Mouse (Mus musculus) heart, embryonic 13.5 days (tissue): Measurements from ENCODE around the gene Ccdc183. TPM values are rescaled to one million over a fixed set of nuclear protein-coding genes. Genes with fewer than 3 reads are reported as not detected.

ENCODE experiments used
- ATAC-seq: fragments of 200-750 bp; cut with Nextera tagmentation; 2 replicates; pipeline ENCODE4 v1.8.0; 2017; ENCODE audit warnings: moderate TSS enrichment; ENCODE audit not compliant: insufficient number of reproducible peaks, low FRiP score, low TSS enrichment; ENCODE audit errors: extremely low read depth
- H3K27ac ChIP-seq: fragments of 300-500 bp; sonication (generic); replicated peaks from 2 replicates; pipeline ENCODE4 v1.5.1; 2015; ENCODE audit warnings: moderate library complexity, mild to moderate bottlenecking, inconsistent platforms
- H3K27me3 ChIP-seq: fragments of 300-500 bp; sonication (generic); replicated peaks from 2 replicates; pipeline ENCODE4 v1.6.1; 2015; ENCODE audit warnings: mild to moderate bottlenecking, inconsistent platforms
- H3K36me3 ChIP-seq: fragments of 300-500 bp; sonication (generic); 2 replicates; pipeline ENCODE4 v1.6.1; 2015; ENCODE audit warnings: mild to moderate bottlenecking, inconsistent platforms
- H3K4me1 ChIP-seq: fragments of 300-500 bp; sonication (generic); 2 replicates; pipeline ENCODE4 v1.6.1; 2015; ENCODE audit warnings: inconsistent platforms
- H3K4me2 ChIP-seq: fragments of 300-500 bp; sonication (generic); 2 replicates; pipeline ENCODE4 v1.6.1; 2015; ENCODE audit warnings: inconsistent platforms, mild to moderate bottlenecking, moderate library complexity
- H3K4me3 ChIP-seq: fragments of 300-500 bp; sonication (generic); 2 replicates; pipeline ENCODE4 v1.5.1; 2015; ENCODE audit warnings: moderate library complexity, mild to moderate bottlenecking, inconsistent platforms
- H3K9ac ChIP-seq: fragments of 300-500 bp; sonication (generic); 2 replicates; pipeline ENCODE4 v1.6.1; 2015; ENCODE audit warnings: inconsistent platforms, mild to moderate bottlenecking, moderate library complexity
- H3K9me3 ChIP-seq: fragments of 300-500 bp; sonication (generic); 2 replicates; pipeline ENCODE4 v1.6.1; 2016; ENCODE audit warnings: inconsistent platforms
- WGBS: fragments of 180-500 bp; shearing (Covaris S2); methylation state at CpG from one replicate; pipeline ENCODE4 v1.1.7; 2015; ENCODE audit warnings: mixed read lengths; 5-methylcytosine and 5-hydroxymethylcytosine counted together
- polyA plus RNA-seq: library from polyadenylated mRNA; unstranded; fragments of >200 nt; fragmentation: Nextera tagmentation; extraction: Ambion mirVana; gene quantifications from 2 replicates; pipeline ENCODE4 v1.2.1, GENCODE M21; 2015

The Ccdc183 gene
- polyA plus RNA-seq, 1 experiment from 2014 or later, result 0.11 TPM

DNA sequence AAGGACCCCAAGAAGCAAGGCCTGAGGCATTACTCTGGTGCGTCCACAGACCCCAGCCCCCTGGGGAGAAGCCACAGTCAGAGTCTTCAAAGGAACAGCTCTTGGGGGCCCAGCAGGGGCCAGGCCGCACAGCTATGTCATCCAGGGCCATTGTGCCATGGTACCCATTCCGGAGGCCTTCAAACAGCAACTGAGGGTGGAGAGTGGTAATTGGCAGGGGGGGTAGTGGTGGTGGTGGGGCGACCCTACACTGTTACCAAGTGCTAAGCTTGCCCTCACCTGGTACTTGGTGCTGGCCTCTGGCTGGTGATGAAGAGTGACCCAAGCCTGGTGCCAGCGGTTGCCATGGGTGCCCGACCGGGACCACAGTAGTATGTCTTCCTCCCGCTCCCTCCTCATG is 51.7 kb downstream of the Ccdc183 start:
- 84% methylated on average over 8 of the region's 8 CpGs for WGBS
- Histone ChIP-seq H3K36me3 (peaks cover 88% of the 10 kb centered on the region), H3K27me3 (no peaks in the 10 kb centered on the region)

DNA sequence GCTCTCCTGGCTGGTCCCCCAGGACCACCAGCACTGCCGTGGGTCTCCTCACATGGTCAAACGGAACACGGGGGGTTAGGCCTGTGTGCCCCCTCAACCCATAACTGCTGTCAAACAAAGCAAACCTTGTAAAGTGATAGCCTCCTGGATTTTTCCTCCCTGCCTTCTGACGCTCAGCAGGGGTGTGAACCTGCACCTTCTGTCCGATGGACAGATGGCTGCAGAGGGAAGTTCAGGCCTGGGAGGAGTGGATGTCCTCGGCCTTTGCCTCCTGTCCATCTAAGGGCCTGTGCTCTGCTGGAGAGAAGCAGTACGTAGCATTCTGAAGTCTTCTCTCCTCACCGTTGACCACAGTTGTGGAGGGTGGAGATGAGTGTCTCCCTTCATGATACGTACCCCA is 55.5 kb downstream of the Ccdc183 start:
- Histone ChIP-seq H3K9me3 (no peaks in the 10 kb centered on the region), H3K4me3 (no peak overlapping the region), H3K9ac (no peak overlapping the region), H3K27ac (no peak overlapping the region), H3K4me1 (peaks cover 16% of the 10 kb centered on the region), H3K36me3 (peaks cover 65% of the 10 kb centered on the region), H3K4me2 (no peak overlapping the region), H3K27me3 (no peaks in the 10 kb centered on the region)
- WGBS, result 71% methylated on average over 9 of the region's 9 CpGs
- ATAC-seq, result no peak

More for the DNA sequence above, 51.7 kb downstream of the Ccdc183 start:
- Histone ChIP-seq H3K9ac (no peak overlapping the region), H3K9me3 (no peaks in the 10 kb centered on the region), H3K27ac (no peak overlapping the region), H3K4me3 (no peak overlapping the region), H3K4me1 (no peaks in the 10 kb centered on the region), H3K4me2 (no peak overlapping the region)
- ATAC-seq, result no peak

GRCm38 (mm10) chr2:25560551-25560950 is 56.9 kb downstream of the Ccdc183 start:
- Histone ChIP-seq H3K36me3 (peaks cover 57% of the 10 kb centered on the region), H3K27ac (no peak overlapping the region), H3K4me1 (peaks cover 25% of the 10 kb centered on the region), H3K4me2 (no peak overlapping the region), H3K27me3 (no peaks in the 10 kb centered on the region), H3K9ac (no peak overlapping the region), H3K4me3 (no peak overlapping the region), H3K9me3 (no peaks in the 10 kb centered on the region)
- no peak for ATAC-seq
- WGBS, result 81% methylated on average over 8 of the region's 8 CpGs

GRCm38 (mm10) chr2:25558774-25559173 is 58.7 kb downstream of the Ccdc183 start:
- peak overlapping the region; percentile 99 for H3K9ac ChIP-seq
- H3K27me3 ChIP-seq, result no peaks in the 10 kb centered on the region
- no peak overlapping the region for H3K27ac ChIP-seq
- ATAC-seq, result no peak
- peak overlapping the region; percentile 86 for H3K4me2 ChIP-seq
- H3K9me3 ChIP-seq, result no peaks in the 10 kb centered on the region
- peak overlapping the region; percentile 99 for H3K4me3 ChIP-seq
- H3K36me3 ChIP-seq, result peaks cover 39% of the 10 kb centered on the region
- WGBS, result 77% methylated on average over 6 of the region's 6 CpGs
- peaks cover 25% of the 10 kb centered on the region for H3K4me1 ChIP-seq

Other genes with a start within 250 kb of the Ccdc183 start
- gene Sapcd2, start 245.4 kb downstream of the Ccdc183 start, polyA plus RNA-seq, result 16.5 and 18.1 TPM in 2 replicates
- 0.51 and 0.68 TPM in 2 replicates for gene Entpd2, start 221.8 kb downstream of the Ccdc183 start, polyA plus RNA-seq
- gene Npdc1, start 218.3 kb downstream of the Ccdc183 start, polyA plus RNA-seq, result 26.6 and 29.0 TPM in 2 replicates
- gene Fut7, start 194.4 kb downstream of the Ccdc183 start, polyA plus RNA-seq, result 0.07 TPM in 1 of 2 replicates, not detected in the other
- 2.7 and 3.2 TPM in 2 replicates for gene Abca2, start 189.0 kb downstream of the Ccdc183 start, polyA plus RNA-seq
- 1.8 and 2.5 TPM in 2 replicates for gene Clic3, start 160.8 kb downstream of the Ccdc183 start, polyA plus RNA-seq
- 25.6 and 25.7 TPM in 2 replicates for gene Paxx, start 156.6 kb downstream of the Ccdc183 start, polyA plus RNA-seq
- 19.8 and 20.7 TPM in 2 replicates for gene Ptgds, start 147.6 kb downstream of the Ccdc183 start, polyA plus RNA-seq
- not detected in 2 replicates for gene Lcn12, start 123.8 kb downstream of the Ccdc183 start, polyA plus RNA-seq
- 73.8 and 83.9 TPM in 2 replicates for gene Fbxw5, start 116.9 kb downstream of the Ccdc183 start, polyA plus RNA-seq
- gene C8g, start 116.0 kb downstream of the Ccdc183 start, polyA plus RNA-seq, result 3.1 and 3.5 TPM in 2 replicates
- 21.0 and 22.9 TPM in 2 replicates for gene Traf2, start 70.7 kb downstream of the Ccdc183 start, polyA plus RNA-seq
- gene Edf1, start 59.8 kb downstream of the Ccdc183 start, polyA plus RNA-seq, result 277 and 302 TPM in 2 replicates
- gene Mamdc4, start 42.8 kb downstream of the Ccdc183 start, polyA plus RNA-seq, result 4.6 and 7.3 TPM in 2 replicates
- gene Phpt1, start 42.5 kb downstream of the Ccdc183 start, polyA plus RNA-seq, result 177 and 199 TPM in 2 replicates
- gene Ajm1, start 35.9 kb downstream of the Ccdc183 start, polyA plus RNA-seq, result 0.14 and 0.27 TPM in 2 replicates
- gene Rabl6, start 9.2 kb downstream of the Ccdc183 start, polyA plus RNA-seq, result 42.9 and 47.6 TPM in 2 replicates
- gene Tmem141, start 4.3 kb upstream of the Ccdc183 start, polyA plus RNA-seq, result 20.3 and 20.4 TPM in 2 replicates
- gene Fcna, start 10.4 kb upstream of the Ccdc183 start, polyA plus RNA-seq, result 2.3 and 2.6 TPM in 2 replicates
- not detected in 2 replicates for gene Lcn8, start 35.4 kb upstream of the Ccdc183 start, polyA plus RNA-seq
- not detected in 2 replicates for gene Lcn5, start 40.3 kb upstream of the Ccdc183 start, polyA plus RNA-seq
- not detected in 2 replicates for gene Lcn6, start 59.1 kb upstream of the Ccdc183 start, polyA plus RNA-seq
- gene Lcn10, start 65.0 kb upstream of the Ccdc183 start, polyA plus RNA-seq, result not detected in 2 replicates
- gene Obp2a, start 82.4 kb upstream of the Ccdc183 start, polyA plus RNA-seq, result not detected in 2 replicates
- gene Bmyc, start 89.1 kb upstream of the Ccdc183 start, polyA plus RNA-seq, result 47.0 and 47.6 TPM in 2 replicates
- gene Obp2b, start 119.3 kb upstream of the Ccdc183 start, polyA plus RNA-seq, result not detected in 2 replicates
- gene Lcn3, start 147.9 kb upstream of the Ccdc183 start, polyA plus RNA-seq, result not detected in 2 replicates
- gene Lcn11, start 159.3 kb upstream of the Ccdc183 start, polyA plus RNA-seq, result not detected in 2 replicates
- gene Gm13539, start 164.6 kb upstream of the Ccdc183 start, polyA plus RNA-seq, result not detected in 2 replicates
- gene Glt6d1, start 198.2 kb upstream of the Ccdc183 start, polyA plus RNA-seq, result not detected in 2 replicates
- not detected in 2 replicates for gene Lcn9, start 205.5 kb upstream of the Ccdc183 start, polyA plus RNA-seq
- gene Sohlh1, start 229.6 kb upstream of the Ccdc183 start, polyA plus RNA-seq, result not detected in 2 replicates
- gene Kcnt1, start 246.1 kb upstream of the Ccdc183 start, polyA plus RNA-seq, result 0.07 and 0.11 TPM in 2 replicates